Mouse (Mus musculus): ENCODE measurements at regions not wholly inside any gene's neighbourhood (a gene's known extent, or its start where the extent isn't known, plus 50 kb on each side); places are given as distances from the start of the nearest gene placed in this dataset.

- Histone ChIP-seq H3K4me3 (ENCODE audit: insufficient read depth, low read length) (no peak overlapping the region), H3K27ac (ENCODE audit: insufficient read depth, low read length) (no peak overlapping the region), H3K4me1 (ENCODE audit: control insufficient read depth, insufficient read depth, low read length) (no peaks in the 10 kb centered on the region)
- TF ChIP-seq POLR2A (IDR thresholded peaks at IDR 0.05; ENCODE audit: low read depth, low read length) (no peak), CTCF (IDR thresholded peaks at IDR 0.05; ENCODE audit: borderline replicate concordance, insufficient read depth, low read length) (no peak)
These were observed 171.3 kb upstream of the Nectin3 start for GRCm38 (mm10) chr16:46669590-46669989.

DNA sequence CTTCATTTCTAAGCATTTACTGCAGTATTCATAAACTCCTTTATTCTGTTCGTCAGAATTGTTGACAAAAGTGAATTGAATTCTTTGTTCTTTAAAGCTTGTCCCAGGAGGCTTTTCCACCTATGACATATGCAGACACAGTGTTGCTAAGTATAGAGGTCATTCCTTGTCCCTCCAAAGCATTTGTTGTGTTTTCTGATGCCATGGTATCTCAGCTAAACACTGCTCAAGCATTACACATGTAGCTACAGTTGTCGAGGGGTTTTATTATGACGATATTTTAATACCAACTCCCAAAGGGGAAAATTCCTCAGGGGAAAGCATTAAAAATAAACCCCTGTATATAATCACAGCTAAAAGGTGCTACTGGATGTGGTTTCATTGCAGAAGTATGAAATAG lies 167.2 kb upstream of the Nectin3 start:
- Histone ChIP-seq H3K27ac (ENCODE audit: insufficient read depth, low read length) (no peak overlapping the region), H3K4me1 (ENCODE audit: control insufficient read depth, insufficient read depth, low read length) (no peaks in the 10 kb centered on the region), H3K4me3 (ENCODE audit: insufficient read depth, low read length) (no peak overlapping the region)
- TF ChIP-seq POLR2A (IDR thresholded peaks at IDR 0.05; ENCODE audit: low read depth, low read length) (no peak), CTCF (IDR thresholded peaks at IDR 0.05; ENCODE audit: borderline replicate concordance, insufficient read depth, low read length) (no peak)

GRCm38 (mm10) chr16:46663008-46663407 lies 164.7 kb upstream of the Nectin3 start:
- Histone ChIP-seq H3K27ac (ENCODE audit: insufficient read depth, low read length) (no peak overlapping the region), H3K4me1 (ENCODE audit: control insufficient read depth, insufficient read depth, low read length) (no peaks in the 10 kb centered on the region), H3K4me3 (ENCODE audit: insufficient read depth, low read length) (no peak overlapping the region)
- no peak for TF ChIP-seq POLR2A (IDR thresholded peaks at IDR 0.05; ENCODE audit: low read depth, low read length)

GRCm38 (mm10) chr16:46655041-46655440 lies 156.7 kb upstream of the Nectin3 start:
- no peak overlapping the region for H3K4me3 ChIP-seq (ENCODE audit: insufficient read depth, low read length)
- TF ChIP-seq CTCF (IDR thresholded peaks at IDR 0.05; ENCODE audit: borderline replicate concordance, insufficient read depth, low read length) (no peak), POLR2A (IDR thresholded peaks at IDR 0.05; ENCODE audit: low read depth, low read length) (no peak)
- no peaks in the 10 kb centered on the region for H3K4me1 ChIP-seq (ENCODE audit: control insufficient read depth, insufficient read depth, low read length)
- H3K27ac ChIP-seq (ENCODE audit: insufficient read depth, low read length) = no peak overlapping the region

- TF ChIP-seq POLR2A (IDR thresholded peaks at IDR 0.05; ENCODE audit: low read depth, low read length) = no peak
- TF ChIP-seq CTCF (IDR thresholded peaks at IDR 0.05; ENCODE audit: borderline replicate concordance, insufficient read depth, low read length) = no peak
- Histone ChIP-seq H3K27ac (ENCODE audit: insufficient read depth, low read length) (no peak overlapping the region), H3K4me3 (ENCODE audit: insufficient read depth, low read length) (no peak overlapping the region), H3K4me1 (ENCODE audit: control insufficient read depth, insufficient read depth, low read length) (no peaks in the 10 kb centered on the region)
These were observed 127.5 kb upstream of the Nectin3 start for GRCm38 (mm10) chr16:46625807-46626206.

- Histone ChIP-seq H3K27ac (ENCODE audit: insufficient read depth, low read length) (no peak overlapping the region), H3K4me1 (ENCODE audit: control insufficient read depth, insufficient read depth, low read length) (no peaks in the 10 kb centered on the region), H3K4me3 (ENCODE audit: insufficient read depth, low read length) (no peak overlapping the region)
- TF ChIP-seq POLR2A (IDR thresholded peaks at IDR 0.05; ENCODE audit: low read depth, low read length) (no peak), CTCF (IDR thresholded peaks at IDR 0.05; ENCODE audit: borderline replicate concordance, insufficient read depth, low read length) (no peak)
These were observed 124.9 kb upstream of the Nectin3 start for GRCm38 (mm10) chr16:46623246-46623645.

GRCm38 (mm10) chr16:46619871-46620270 lies 121.5 kb upstream of the Nectin3 start:
- no peak overlapping the region for H3K4me3 ChIP-seq (ENCODE audit: insufficient read depth, low read length)
- H3K4me1 ChIP-seq (ENCODE audit: control insufficient read depth, insufficient read depth, low read length) = no peaks in the 10 kb centered on the region
- no peak overlapping the region for H3K27ac ChIP-seq (ENCODE audit: insufficient read depth, low read length)
- TF ChIP-seq POLR2A (IDR thresholded peaks at IDR 0.05; ENCODE audit: low read depth, low read length) = no peak

DNA sequence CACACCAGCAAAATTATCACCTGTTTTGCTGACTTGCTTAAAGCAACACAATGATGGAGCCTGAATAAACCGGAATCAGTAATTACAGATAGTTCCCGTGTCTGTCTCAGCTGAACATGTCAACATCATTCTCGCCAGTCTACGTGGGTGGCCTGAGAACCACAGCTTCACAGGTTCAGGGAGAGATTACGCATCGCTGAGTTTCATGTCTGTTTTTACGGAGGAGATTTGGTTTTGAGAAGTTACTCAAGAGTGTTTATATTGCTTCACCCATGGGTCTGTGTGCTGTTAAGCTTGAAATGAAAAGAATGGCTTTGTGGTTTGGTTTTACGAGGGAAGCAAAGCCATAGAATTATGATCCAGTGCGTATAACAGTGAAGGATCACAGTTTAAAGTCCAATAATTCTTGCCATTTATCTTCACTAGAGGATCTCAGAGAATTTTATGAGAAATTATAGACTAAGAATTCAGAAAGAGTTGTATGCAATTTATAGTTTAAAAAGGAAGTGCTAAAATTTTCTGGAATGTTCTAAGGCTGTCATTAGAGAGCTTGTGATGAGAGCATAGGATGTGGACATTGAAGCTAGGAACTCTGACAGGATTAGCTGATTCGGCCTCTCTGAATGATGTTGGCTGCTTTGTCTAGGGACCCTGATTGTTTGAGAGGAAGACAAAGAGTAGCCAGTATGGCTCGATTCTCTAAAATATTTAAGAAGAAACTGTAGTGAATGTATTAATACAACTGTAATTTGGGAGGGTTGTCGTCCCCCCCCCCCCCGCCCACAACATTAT lies 119.4 kb upstream of the Nectin3 start:
- no peak overlapping the region for H3K4me3 ChIP-seq (ENCODE audit: insufficient read depth, low read length)
- H3K27ac ChIP-seq (ENCODE audit: insufficient read depth, low read length) = no peak overlapping the region
- H3K4me1 ChIP-seq (ENCODE audit: control insufficient read depth, insufficient read depth, low read length) = no peaks in the 10 kb centered on the region
- TF ChIP-seq POLR2A (IDR thresholded peaks at IDR 0.05; ENCODE audit: low read depth, low read length) (no peak), CTCF (IDR thresholded peaks at IDR 0.05; ENCODE audit: borderline replicate concordance, insufficient read depth, low read length) (no peak)

- Histone ChIP-seq H3K27ac (ENCODE audit: insufficient read depth, low read length) (no peak overlapping the region), H3K4me1 (ENCODE audit: control insufficient read depth, insufficient read depth, low read length) (no peaks in the 10 kb centered on the region), H3K4me3 (ENCODE audit: insufficient read depth, low read length) (no peak overlapping the region)
- TF ChIP-seq CTCF (IDR thresholded peaks at IDR 0.05; ENCODE audit: borderline replicate concordance, insufficient read depth, low read length) (no peak), POLR2A (IDR thresholded peaks at IDR 0.05; ENCODE audit: low read depth, low read length) (no peak)
These were observed 118.3 kb upstream of the Nectin3 start for GRCm38 (mm10) chr16:46616606-46617005.

GRCm38 (mm10) chr16:46613062-46613818 lies 114.9 kb upstream of the Nectin3 start:
- TF ChIP-seq POLR2A (IDR thresholded peaks at IDR 0.05; ENCODE audit: low read depth, low read length) = no peak
- no peak for TF ChIP-seq CTCF (IDR thresholded peaks at IDR 0.05; ENCODE audit: borderline replicate concordance, insufficient read depth, low read length)
- no peak overlapping the region for H3K27ac ChIP-seq (ENCODE audit: insufficient read depth, low read length)
- H3K4me1 ChIP-seq (ENCODE audit: control insufficient read depth, insufficient read depth, low read length) = no peaks in the 10 kb centered on the region
- H3K4me3 ChIP-seq (ENCODE audit: insufficient read depth, low read length) = no peak overlapping the region

Measured in embryonic fibroblast, embryonic 13.5 days (primary cell).